Mouse (Mus musculus) lung, postnatal 25 days (tissue): ENCODE results near the gene Cyp4a12b.
"Not testable (repeated sequence)": the region's sequence is repeated elsewhere in the genome, so short reads cannot be mapped to it uniquely, and the experiment has no call there.

ENCODE experiments used
- DNase-seq: peaks from one replicate; pipeline ENCODE4 v3.0.0; 2022; ENCODE audit warnings: low spot score

Cyp4a12b gene

GRCm38 (mm10) chr4:115411324-115411723 is at the start of gene Cyp4a12b:
Cyp4a12b (plus strand) TSS chr4:115411624.
- DNase-seq: not testable (repeated sequence)

GRCm38 (mm10) chr4:115365624-115366023 is 45.8 kb upstream of the Cyp4a12b start:
- DNase-seq: not testable (repeated sequence)

- peak; percentile 8 for DNase-seq
Observed at GRCm38 (mm10) chr4:115368067-115368466, 43.4 kb upstream of the Cyp4a12b start.

GRCm38 (mm10) chr4:115396256-115396655 is 15.2 kb upstream of the Cyp4a12b start:
- DNase-seq: not testable (repeated sequence)

GRCm38 (mm10) chr4:115396950-115397349 is 14.5 kb upstream of the Cyp4a12b start:
- DNase-seq: not testable (repeated sequence)

- no peak for DNase-seq
Observed at GRCm38 (mm10) chr4:115450577-115451137, 39.2 kb downstream of the Cyp4a12b start.

- DNase-seq: no peak
Observed at GRCm38 (mm10) chr4:115452304-115452703, 40.9 kb downstream of the Cyp4a12b start, which contains the start of gene Cyp4a30b. Cyp4a30b (plus strand) TSS chr4:115452604.

- not testable (repeated sequence) for DNase-seq
Observed at GRCm38 (mm10) chr4:115473585-115473984, 62.2 kb downstream of the Cyp4a12b start.

GRCm38 (mm10) chr4:115476051-115476450 is 64.6 kb downstream of the Cyp4a12b start:
- DNase-seq: peak; percentile 36

- no peak for DNase-seq
Observed at GRCm38 (mm10) chr4:115481006-115481652, 69.7 kb downstream of the Cyp4a12b start.
